Mouse (Mus musculus): ENCODE measurements around the gene Igfbpl1.

Igfbpl1 gene

GRCm38 (mm10) chr4:45821995-45822394 is 4.7 kb downstream of the Igfbpl1 start:
- no peak for DNase-seq

GRCm38 (mm10) chr4:45820074-45820830 is 6.5 kb downstream of the Igfbpl1 start:
- DNase-seq = peak; percentile 30

- DNase-seq = peak; percentile 50
Measured at GRCm38 (mm10) chr4:45819208-45819931, 7.4 kb downstream of the Igfbpl1 start.

- DNase-seq = no peak
Measured at GRCm38 (mm10) chr4:45818814-45819207, 7.9 kb downstream of the Igfbpl1 start.

GRCm38 (mm10) chr4:45815542-45815941 is 11.2 kb downstream of the Igfbpl1 start:
- peak; percentile 26 for DNase-seq

GRCm38 (mm10) chr4:45811250-45811649 is 15.5 kb downstream of the Igfbpl1 start:
- no peak for DNase-seq

GRCm38 (mm10) chr4:45808034-45808433 is 18.7 kb downstream of the Igfbpl1 start:
- no peak for DNase-seq

GRCm38 (mm10) chr4:45802900-45803299 is 23.8 kb downstream of the Igfbpl1 start:
- no peak for DNase-seq

- DNase-seq = no peak
Measured at GRCm38 (mm10) chr4:45799956-45800537, 26.7 kb downstream of the Igfbpl1 start.

- peak; percentile 74 for DNase-seq
Measured at GRCm38 (mm10) chr4:45798964-45799363, 27.8 kb downstream of the Igfbpl1 start, which contains the start of gene Aldh1b1. Aldh1b1 (plus strand) TSS chr4:45799022.

- no peak for DNase-seq
Measured at GRCm38 (mm10) chr4:45796760-45797159, 30.0 kb downstream of the Igfbpl1 start.

- no peak for DNase-seq
Measured at GRCm38 (mm10) chr4:45795191-45795811, 31.4 kb downstream of the Igfbpl1 start.

- no peak for DNase-seq
Measured at GRCm38 (mm10) chr4:45790018-45790417, 36.7 kb downstream of the Igfbpl1 start.

- DNase-seq = peak; percentile 77
Measured at GRCm38 (mm10) chr4:45789263-45789958, 37.3 kb downstream of the Igfbpl1 start.

GRCm38 (mm10) chr4:45788446-45789081 is 38.2 kb downstream of the Igfbpl1 start:
- DNase-seq = no peak

- DNase-seq = no peak
Measured at GRCm38 (mm10) chr4:45786674-45787073, 40.0 kb downstream of the Igfbpl1 start.

GRCm38 (mm10) chr4:45785959-45786358 is 40.8 kb downstream of the Igfbpl1 start:
- no peak for DNase-seq

GRCm38 (mm10) chr4:45783671-45784070 is 43.1 kb downstream of the Igfbpl1 start:
- DNase-seq = no peak

GRCm38 (mm10) chr4:45771619-45772018 is 55.1 kb downstream of the Igfbpl1 start:
- peak; percentile 34 for DNase-seq

GRCm38 (mm10) chr4:45771173-45771572 is 55.5 kb downstream of the Igfbpl1 start:
- DNase-seq = no peak

- no peak for DNase-seq
Measured at GRCm38 (mm10) chr4:45770638-45771033, 56.1 kb downstream of the Igfbpl1 start.

Measured in right cerebral cortex, adult 18-20 months (tissue).